8 mouse cellular contexts compared by ENCODE assay signal in genomic region chr6:71934081-71934556, GRCm38 (mm10). TPM values are rescaled to one million over a fixed set of nuclear protein-coding genes. Genes with fewer than 3 reads are reported as not detected.
DNase-seq lines count a peak whose midpoint lies in the region; ATAC-seq and TF ChIP-seq lines count a peak whose summit lies in the region.

No protein-coding gene starts in this region.

- peak overlapping the region; percentile 40 for H3K27ac ChIP-seq in liver, adult 2 months (replicated peaks; ENCODE audit: insufficient read depth, low read depth, low read length)
- H3K27ac ChIP-seq in liver, embryonic 11.5 days (ENCODE audit: low read depth, low read length), result no peak overlapping the region; the same call in 1 of the 2 replicates
- no peak overlapping the region for H3K27ac ChIP-seq in kidney, postnatal 0 days
- H3K27ac ChIP-seq in small intestine, adult 2 months (ENCODE audit: insufficient read depth, low read depth, low read length), result peak overlapping the region; percentile 15; the same call in 1 of the 2 replicates

- peak overlapping the region; percentile 5; the same call in 1 of the 2 replicates for H3K9ac ChIP-seq in liver, adult 2 months (ENCODE audit: low read depth, low read length)
- no peak overlapping the region for H3K9ac ChIP-seq in liver, embryonic 11.5 days (ENCODE audit: low read depth, low read length)
- H3K9ac ChIP-seq in kidney, postnatal 0 days (ENCODE audit: low read depth, low read length), result no peak overlapping the region

- no peak for TF ChIP-seq POLR2A in liver, adult 2 months (IDR thresholded peaks at IDR 0.05; ENCODE audit: extremely low read depth, insufficient read depth, low read length)
- no peak for TF ChIP-seq POLR2A in small intestine, adult 2 months (IDR thresholded peaks at IDR 0.05; ENCODE audit: low read depth, low read length)

- no peak for ATAC-seq in liver, embryonic 11.5 days (replicated peaks; ENCODE audit: low FRiP score)
- ATAC-seq in kidney, postnatal 0 days (replicated peaks; ENCODE audit: low FRiP score, low read depth), result peak; percentile 33; the same call in 1 of the 2 replicates
- no peak for ATAC-seq in megakaryocyte progenitor cell, adult 5-6 weeks (replicated peaks; ENCODE audit: poor library complexity)

- H3K4me2 ChIP-seq in liver, embryonic 11.5 days, result no peak overlapping the region
- H3K4me2 ChIP-seq in kidney, postnatal 0 days (ENCODE audit: low read length), result no peak overlapping the region

- DNase-seq in liver, adult 2 months (ENCODE audit: extremely low read depth, low read depth, low spot score), result peak; percentile 98
- DNase-seq in liver, embryonic 11.5 days (ENCODE audit: low spot score), result no peak
- peak; percentile 78 for DNase-seq in adrenal gland, postnatal 10 days
- peak; percentile 53 for DNase-seq in heart, adult 8-10 months (ENCODE audit: low spot score)
- peak; percentile 30 for DNase-seq in kidney, postnatal 0 days (ENCODE audit: low spot score)
- DNase-seq in urinary bladder, postnatal 10 days (ENCODE audit: low spot score), result no peak

- peaks cover 13% of the 10 kb centered on the region for H3K4me1 ChIP-seq in liver, adult 2 months (ENCODE audit: control insufficient read depth, insufficient read depth, low read length)
- peaks cover 3% of the 10 kb centered on the region; the same call in 1 of the 2 replicates for H3K4me1 ChIP-seq in liver, embryonic 11.5 days (replicated peaks; ENCODE audit: control insufficient read depth, insufficient read depth, low read length)
- H3K4me1 ChIP-seq in kidney, postnatal 0 days (replicated peaks; ENCODE audit: insufficient read depth, low read length), result 0 out of 2 replicates have a peak, but pooled peaks cover 3% of the 10 kb centered on the region
- H3K4me1 ChIP-seq in small intestine, adult 2 months (ENCODE audit: control insufficient read depth, insufficient read depth, insufficient read length, low read length), result no peaks in the 10 kb centered on the region

- H3K79me2 ChIP-seq in liver, adult 2 months (ENCODE audit: control insufficient read depth, insufficient read depth, low read length), result no peaks in the 10 kb centered on the region

- H3K9me3 ChIP-seq in liver, embryonic 11.5 days (ENCODE audit: control insufficient read depth, low read length), result no peaks in the 10 kb centered on the region
- H3K9me3 ChIP-seq in kidney, postnatal 0 days (replicated peaks; ENCODE audit: low read length), result no peaks in the 10 kb centered on the region

- H3K36me3 ChIP-seq in liver, adult 2 months (ENCODE audit: control insufficient read depth, insufficient read depth, low read length), result peaks cover 41% of the 10 kb centered on the region
- peaks cover 47% of the 10 kb centered on the region for H3K36me3 ChIP-seq in liver, embryonic 11.5 days (ENCODE audit: control insufficient read depth, insufficient read depth, low read length)
- peaks cover 48% of the 10 kb centered on the region for H3K36me3 ChIP-seq in kidney, postnatal 0 days (ENCODE audit: insufficient read depth, low read length)
- peaks cover 51% of the 10 kb centered on the region for H3K36me3 ChIP-seq in small intestine, adult 2 months (ENCODE audit: control insufficient read depth, insufficient read depth, low read length)

- WGBS in liver, adult 2 months, result 7% methylated on average over 2 of the region's 2 CpGs
- 53% methylated on average over 2 of the region's 2 CpGs for WGBS in liver, embryonic 11.5 days
- WGBS in kidney, postnatal 0 days, result 40% methylated on average over 2 of the region's 2 CpGs
- WGBS in small intestine, adult 2 months, result 79% methylated on average over 2 of the region's 2 CpGs

- no peak overlapping the region for H3K4me3 ChIP-seq in liver, adult 2 months (ENCODE audit: insufficient read depth, low read depth, low read length)
- no peak overlapping the region for H3K4me3 ChIP-seq in liver, embryonic 11.5 days (ENCODE audit: low read depth, low read length)
- H3K4me3 ChIP-seq in kidney, postnatal 0 days (replicated peaks; ENCODE audit: low read depth, low read length), result no peak overlapping the region
- no peak overlapping the region for H3K4me3 ChIP-seq in small intestine, adult 2 months (ENCODE audit: low read depth, low read length)

- H3K27me3 ChIP-seq in liver, adult 2 months (ENCODE audit: control insufficient read depth, insufficient read depth, low read length), result no peaks in the 10 kb centered on the region
- H3K27me3 ChIP-seq in liver, embryonic 11.5 days (replicated peaks; ENCODE audit: control insufficient read depth, insufficient read depth, low read length), result no peaks in the 10 kb centered on the region
- no peaks in the 10 kb centered on the region for H3K27me3 ChIP-seq in kidney, postnatal 0 days (ENCODE audit: insufficient read depth, low read length)
- H3K27me3 ChIP-seq in small intestine, adult 2 months (ENCODE audit: control insufficient read depth, insufficient read depth, low read length), result no peaks in the 10 kb centered on the region

- no peak for TF ChIP-seq CTCF in liver, adult 2 months (IDR thresholded peaks at IDR 0.05; ENCODE audit: low read depth, low read length)
- TF ChIP-seq CTCF in kidney, postnatal 0 days (IDR thresholded peaks at IDR 0.05; ENCODE audit: low read depth), result no peak
- no peak for TF ChIP-seq CTCF in small intestine, adult 2 months (IDR thresholded peaks at IDR 0.05; ENCODE audit: extremely low read depth, insufficient read length, insufficient replicate concordance, low read depth, low read length)

RNA-seq across cellular contexts. Expression of gene Polr1a, which starts 25.3 kb away (rescaled TPM):
- 9.3 and 15.2 TPM in 2 replicates for total RNA-seq in liver, adult 2 months (2014; rRNA removed)
- polyA plus RNA-seq in liver, adult 2 months (2012; rRNA removed), result 6.4 and 8.6 TPM in 2 replicates
- 45.7 and 52.4 TPM in 2 replicates for polyA plus RNA-seq in liver, embryonic 11.5 days (2014; fragmentation: Nextera tagmentation; extraction: Ambion mirVana)
- 10 to 100 TPM; 46.3 to 55.4 TPM for total RNA-seq in adrenal gland, postnatal 10 days (2021)
- total RNA-seq in heart, adult 8-10 months (2022), result 10 to 100 TPM; 47.4 to 54.6 (median 49.7) TPM
- polyA plus RNA-seq in kidney, postnatal 0 days (2015; fragmentation: Nextera tagmentation; extraction: Ambion mirVana), result 17.5 and 18.3 TPM in 2 replicates
- 2.3 and 5.9 TPM in 2 replicates for polyA plus RNA-seq in small intestine, adult 2 months (2012; rRNA removed)
- 35.4 and 39.2 TPM in 2 replicates for total RNA-seq in megakaryocyte progenitor cell, adult 5-6 weeks (2015)
- total RNA-seq in megakaryocyte progenitor cell, adult 5-6 weeks (2017), result 75.9 and 99.9 TPM in 2 replicates

RNA-seq across cellular contexts. Expression of gene Ptcd3, which starts 25.6 kb away (rescaled TPM):
- 48.4 and 58.9 TPM in 2 replicates for total RNA-seq in liver, adult 2 months (2014; rRNA removed)
- 8.1 and 9.1 TPM in 2 replicates for polyA plus RNA-seq in liver, adult 2 months (2012; rRNA removed)
- 151 and 174 TPM in 2 replicates for polyA plus RNA-seq in liver, embryonic 11.5 days (2014; fragmentation: Nextera tagmentation; extraction: Ambion mirVana)
- 100 to 1,000 TPM; 115 to 136 TPM for total RNA-seq in adrenal gland, postnatal 10 days (2021)
- 100 to 1,000 TPM; 127 to 157 (median 131) TPM for total RNA-seq in heart, adult 8-10 months (2022)
- polyA plus RNA-seq in kidney, postnatal 0 days (2015; fragmentation: Nextera tagmentation; extraction: Ambion mirVana), result 61.3 and 66.4 TPM in 2 replicates
- polyA plus RNA-seq in small intestine, adult 2 months (2012; rRNA removed), result 2.2 and 4.3 TPM in 2 replicates
- 139 and 162 TPM in 2 replicates for total RNA-seq in megakaryocyte progenitor cell, adult 5-6 weeks (2015)
- 139 and 203 TPM in 2 replicates for total RNA-seq in megakaryocyte progenitor cell, adult 5-6 weeks (2017)

Comparison
In these comparisons a context has a peak if more than half of its experiments do, and no peak if none do; other contexts are left out.
1. DNase-seq: peak in liver, adult 2 months (single experiment), adrenal gland, postnatal 10 days (single experiment), heart, adult 8-10 months (single experiment) and kidney, postnatal 0 days (single experiment); none in liver, embryonic 11.5 days (single experiment) and urinary bladder, postnatal 10 days (single experiment).
2. H3K27ac ChIP-seq: peak in liver, adult 2 months (single experiment) and small intestine, adult 2 months (single experiment); none in liver, embryonic 11.5 days (single experiment) and kidney, postnatal 0 days (single experiment).